Mouse (Mus musculus) olfactory bulb, adult 2 months (tissue): ENCODE measurements around the gene Fndc3b.

Experiments used
- CTCF ChIP-seq: fragments of 200-500 bp; IDR thresholded peaks from 2 replicates; pipeline ENCODE4 v1.5.1; 2012; ENCODE audit warnings: low read depth, mild to moderate bottlenecking, low read length, moderate library complexity; ENCODE audit not compliant: insufficient read depth
- POLR2A ChIP-seq: fragments of 200-500 bp; IDR thresholded peaks from 2 replicates; pipeline ENCODE4 v1.6.1; 2012; ENCODE audit warnings: mild to moderate bottlenecking, low read depth, low read length, moderate library complexity; ENCODE audit not compliant: insufficient read depth

- TF ChIP-seq POLR2A (no peak), CTCF (no peak)
Measured at GRCm38 (mm10) chr3:27695612-27696448, 15.3 kb downstream of the Fndc3b start.
